12 mouse cellular contexts compared by ENCODE assay signal in the genomic region with DNA sequence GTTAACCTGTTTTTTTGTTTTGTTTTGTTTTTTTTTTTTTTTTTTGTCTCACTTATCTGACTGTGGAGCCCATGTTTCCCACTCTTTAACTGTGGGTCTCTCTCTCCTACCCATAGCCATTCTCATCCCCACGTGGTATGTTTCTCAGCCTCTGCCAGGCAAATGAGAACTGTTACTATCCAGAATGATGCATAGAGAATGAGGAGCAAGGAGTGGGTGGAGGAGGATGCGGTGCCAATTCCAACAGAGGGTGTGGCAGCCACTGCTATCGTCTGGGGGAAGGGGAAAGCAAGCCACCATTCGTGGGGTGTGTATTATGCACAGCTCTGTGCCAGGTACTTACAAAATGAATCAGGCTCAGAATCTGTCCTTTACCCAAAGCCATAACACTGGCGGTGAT.
DNase-seq lines count a peak whose midpoint lies in the region; TF ChIP-seq lines count a peak whose summit lies in the region.
"Had no signal": no experiment of that assay in that cellular context is flagged by ENCODE, and none has a peak within 500 bp of the region (broad histone marks: within the 10 kb centered on the region; RNA-seq: fewer than 3 reads in every experiment).

No protein-coding gene starts in this region.

- H3K4me3 ChIP-seq in C2C12 (ENCODE audit: insufficient read depth, poor library complexity, severe bottlenecking): no peak overlapping the region
- H3K4me3 ChIP-seq: heart, embryonic 10.5 days; hindbrain, embryonic 10.5 days; liver, embryonic 15.5 days had no signal

- TF ChIP-seq CTCF in C2C12 (IDR thresholded peaks at IDR 0.05; ENCODE audit: control insufficient read depth, insufficient read depth, insufficient read length): no peak

- no peaks in the 10 kb centered on the region for H3K79me3 ChIP-seq in C2C12 (ENCODE audit: low read depth)

- no peaks in the 10 kb centered on the region for H3K79me2 ChIP-seq in C2C12 (ENCODE audit: control insufficient read depth, insufficient read depth)

- peak; percentile 43 to 84 for DNase-seq in frontal cortex, adult 2 months (ENCODE audit: extremely low spot score in 1 of 2, low spot score in 1 of 2)
- peak; percentile 41 to 60 for DNase-seq in layer of hippocampus, postnatal 10 days (ENCODE audit: low spot score in 2 of 2)
- peak; percentile 55 to 71 for DNase-seq in left cerebral cortex, postnatal 36 days (ENCODE audit: low spot score in 2 of 2)
- DNase-seq in adrenal gland, postnatal 25 days: no peak
- no peak for DNase-seq in testis, postnatal 14 days (ENCODE audit: low spot score)
- DNase-seq in gastrocnemius, postnatal 14 days: no peak
- DNase-seq in kidney, adult 9 months: no peak
- DNase-seq: kidney, postnatal 4 days had no signal

- no peak overlapping the region for H3ac ChIP-seq in C2C12 (ENCODE audit: control insufficient read depth, insufficient read length, low read depth)

- intact Hi-C loops in left cerebral cortex, postnatal 36 days (cut with DNase I): loop anchor here (10.0 kb wide), 2 partner anchors 156 to 254 kb away; a partner anchor contains a TSS
- intact Hi-C loops in gastrocnemius, postnatal 14 days (cut with DNase I; ENCODE audit: low total_unique reads): no loop called here

- H3K27me3 ChIP-seq in C2C12 (ENCODE audit: control insufficient read depth, insufficient read depth, insufficient read length): no peaks in the 10 kb centered on the region
- H3K27me3 ChIP-seq: liver, embryonic 15.5 days had no signal

- no peaks in the 10 kb centered on the region for H3K36me3 ChIP-seq in C2C12 (ENCODE audit: control insufficient read depth, insufficient read depth)
- H3K36me3 ChIP-seq: heart, embryonic 10.5 days; hindbrain, embryonic 10.5 days; liver, embryonic 15.5 days had no signal

TF ChIP-seq in C2C12, 6 proteins besides CTCF, POLR2A, EP300 and RAD21:
- peak; percentile 78 for TF ChIP-seq USF1 (IDR thresholded peaks at IDR 0.05; ENCODE audit: low read depth)
- no peak for TF ChIP-seq CEBPB (IDR thresholded peaks at IDR 0.05; ENCODE audit: low read depth)
- no peak for TF ChIP-seq MYOD1 (IDR thresholded peaks at IDR 0.05; ENCODE audit: control insufficient read depth, insufficient read length, low read depth)

Comparison
In these comparisons a context has a peak if more than half of its experiments do, and no peak if none do; other contexts are left out.
1. DNase-seq: peak in frontal cortex, adult 2 months (2 of 2), layer of hippocampus, postnatal 10 days (2 of 2) and left cerebral cortex, postnatal 36 days (2 of 2); none in adrenal gland, postnatal 25 days (single experiment), testis, postnatal 14 days (single experiment), gastrocnemius, postnatal 14 days (single experiment) and kidney, adult 9 months (single experiment).